Mouse (Mus musculus): ENCODE measurements at regions not wholly inside any gene's neighbourhood (a gene's known extent, or its start where the extent isn't known, plus 50 kb on each side); places are given as distances from the start of the nearest gene placed in this dataset.

DNA sequence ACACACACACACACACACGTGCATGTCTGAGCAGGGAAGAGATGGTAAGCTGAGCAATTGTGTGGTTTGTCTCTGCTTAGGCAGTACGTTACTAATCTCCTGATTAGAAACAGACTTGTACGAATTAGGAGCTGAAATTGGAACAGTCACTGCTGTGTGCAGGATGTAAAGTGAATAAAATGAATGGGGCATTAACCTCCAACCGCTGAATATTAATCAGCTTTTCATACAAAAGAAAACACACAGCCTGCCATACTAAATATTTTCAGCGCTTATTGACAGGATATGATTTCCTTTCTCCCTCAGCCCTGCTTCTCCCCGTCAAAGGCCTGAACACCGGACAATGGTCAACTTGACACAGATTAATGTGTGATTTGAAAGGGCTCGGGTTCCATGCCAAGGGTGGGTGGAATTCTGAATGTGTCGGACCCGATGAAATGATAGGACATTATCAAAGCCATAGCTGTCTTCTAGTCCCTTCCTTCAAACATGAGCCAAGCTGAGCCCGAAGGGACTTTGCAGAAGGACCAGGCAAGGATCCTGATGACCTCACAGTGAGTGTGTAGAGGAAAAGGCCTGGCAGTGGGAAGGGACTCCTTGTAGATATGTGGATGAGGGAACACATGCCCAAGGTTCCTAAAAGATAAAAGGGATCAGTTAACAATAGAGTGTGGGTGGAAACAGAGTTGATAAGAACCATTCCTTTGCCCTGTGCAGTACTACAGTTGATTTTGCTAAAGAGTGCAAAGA is 124.4 kb upstream of the Sox9 start:
- ATAC-seq (ENCODE audit: low FRiP score) = no peak
- Histone ChIP-seq H3K27me3 (no peaks in the 10 kb centered on the region), H3K4me2 (no peak overlapping the region), H3K9ac (no peak overlapping the region), H3K36me3 (replicated peaks) (no peaks in the 10 kb centered on the region), H3K4me1 (peaks cover 9% of the 10 kb centered on the region), H3K27ac (peak overlapping the region; percentile 57; the same call in 1 of the 2 replicates), H3K4me3 (replicated peaks) (no peak overlapping the region), H3K9me3 (no peaks in the 10 kb centered on the region)
- WGBS = 31% methylated on average over 11 of the region's 11 CpGs

DNA sequence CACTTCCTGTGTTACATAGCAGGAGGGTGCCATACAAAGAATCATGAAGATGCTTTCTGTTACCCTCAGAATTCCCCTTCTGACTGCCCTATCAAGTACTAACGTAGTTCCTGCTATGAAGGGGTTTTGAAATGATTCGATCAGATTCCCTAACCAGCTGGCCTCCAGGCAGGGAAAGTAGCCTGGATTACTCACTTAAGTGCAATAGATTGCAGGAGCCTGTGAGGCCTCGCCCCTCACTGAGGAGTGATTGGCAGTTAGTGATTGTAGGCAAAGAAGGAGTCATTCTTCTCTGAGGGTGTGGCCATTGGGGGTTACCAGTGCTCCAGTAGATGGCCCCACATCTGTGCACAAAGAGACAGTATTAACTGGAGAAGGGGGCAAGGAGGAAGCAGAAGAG is 122.1 kb upstream of the Sox9 start:
- H3K27ac ChIP-seq = no peak overlapping the region

DNA sequence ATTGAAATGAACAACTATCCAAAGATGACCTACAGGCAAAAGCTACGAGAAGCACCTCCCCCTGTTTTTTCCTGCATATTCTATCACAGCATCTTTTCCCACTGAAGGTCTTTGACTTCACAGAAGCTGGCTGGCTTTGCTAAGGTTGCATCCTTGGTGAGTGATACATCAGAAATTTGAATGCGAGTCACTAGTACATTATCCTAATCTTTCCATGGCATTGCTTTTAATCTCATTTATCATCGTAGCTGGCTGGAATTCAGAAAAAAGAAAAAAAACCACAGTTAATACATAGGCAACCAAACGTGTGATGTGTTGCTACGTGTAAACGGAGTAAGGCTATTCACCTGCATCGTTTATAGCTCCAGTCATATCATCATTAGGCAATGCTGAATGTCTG is 120.6 kb upstream of the Sox9 start:
- no peaks in the 10 kb centered on the region for H3K27me3 ChIP-seq
- no peak overlapping the region for H3K4me3 ChIP-seq (replicated peaks)
- no peak overlapping the region for H3K9ac ChIP-seq
- 75% methylated on average over 7 of the region's 7 CpGs for WGBS
- no peak overlapping the region for H3K4me2 ChIP-seq
- no peaks in the 10 kb centered on the region for H3K9me3 ChIP-seq
- H3K27ac ChIP-seq = no peak overlapping the region
- H3K4me1 ChIP-seq = peaks cover 9% of the 10 kb centered on the region
- no peak for ATAC-seq (ENCODE audit: low FRiP score)
- H3K36me3 ChIP-seq (replicated peaks) = no peaks in the 10 kb centered on the region

More for the DNA sequence above, 122.1 kb upstream of the Sox9 start:
- WGBS = 70% methylated on average over 3 of the region's 3 CpGs
- no peaks in the 10 kb centered on the region for H3K9me3 ChIP-seq
- H3K4me2 ChIP-seq = no peak overlapping the region
- H3K4me1 ChIP-seq = peaks cover 9% of the 10 kb centered on the region
- no peaks in the 10 kb centered on the region for H3K36me3 ChIP-seq (replicated peaks)
- ATAC-seq (ENCODE audit: low FRiP score) = no peak
- no peak overlapping the region for H3K9ac ChIP-seq
- H3K4me3 ChIP-seq (replicated peaks) = no peak overlapping the region
- no peaks in the 10 kb centered on the region for H3K27me3 ChIP-seq

GRCm38 (mm10) chr11:112667311-112667710 is 114.7 kb upstream of the Sox9 start:
- Histone ChIP-seq H3K9ac (no peak overlapping the region), H3K27ac (no peak overlapping the region), H3K27me3 (no peaks in the 10 kb centered on the region), H3K4me2 (no peak overlapping the region), H3K9me3 (no peaks in the 10 kb centered on the region), H3K36me3 (replicated peaks) (no peaks in the 10 kb centered on the region), H3K4me3 (replicated peaks) (no peak overlapping the region), H3K4me1 (peaks cover 4% of the 10 kb centered on the region; the same call in 1 of the 2 replicates)
- no peak for ATAC-seq (ENCODE audit: low FRiP score)
- WGBS = 80% methylated on average over 7 of the region's 7 CpGs

GRCm38 (mm10) chr11:112672086-112672485 is 109.9 kb upstream of the Sox9 start:
- no peaks in the 10 kb centered on the region for H3K27me3 ChIP-seq
- H3K4me2 ChIP-seq = no peak overlapping the region
- no peak overlapping the region for H3K4me3 ChIP-seq (replicated peaks)
- H3K9ac ChIP-seq = no peak overlapping the region
- H3K9me3 ChIP-seq = no peaks in the 10 kb centered on the region
- no peak overlapping the region for H3K27ac ChIP-seq
- WGBS = 35% methylated on average over 4 of the region's 4 CpGs
- peak; percentile 74; the same call in 1 of the 2 replicates for ATAC-seq (ENCODE audit: low FRiP score)
- H3K36me3 ChIP-seq (replicated peaks) = no peaks in the 10 kb centered on the region
- H3K4me1 ChIP-seq = peaks cover 6% of the 10 kb centered on the region; the same call in 1 of the 2 replicates

DNA sequence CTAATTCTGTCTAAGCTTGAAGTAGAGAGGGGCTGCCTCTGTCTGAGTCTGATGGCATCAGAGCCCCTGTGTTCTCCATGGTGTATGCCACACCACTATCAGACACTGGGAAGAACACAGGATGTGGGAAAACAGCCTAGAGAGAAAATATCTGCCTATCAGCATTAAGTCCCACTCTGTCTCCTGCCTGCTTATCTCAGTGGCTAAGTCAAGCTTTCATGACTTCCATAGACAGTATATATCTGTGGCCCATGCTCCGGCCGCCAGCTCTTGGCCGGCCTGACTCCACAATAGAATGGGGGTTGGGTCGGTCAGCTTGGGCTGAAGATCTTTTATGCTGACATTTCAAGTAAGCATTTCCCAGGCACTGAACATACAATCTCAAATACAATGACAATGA is 92.0 kb upstream of the Sox9 start:
- Histone ChIP-seq H3K4me1 (peaks cover 5% of the 10 kb centered on the region; the same call in 1 of the 2 replicates), H3K36me3 (replicated peaks) (no peaks in the 10 kb centered on the region), H3K9me3 (no peaks in the 10 kb centered on the region), H3K4me2 (no peak overlapping the region), H3K9ac (no peak overlapping the region), H3K27ac (no peak overlapping the region), H3K27me3 (no peaks in the 10 kb centered on the region; the same call in 1 of the 2 replicates), H3K4me3 (replicated peaks) (no peak overlapping the region)
- 88% methylated on average over 4 of the region's 4 CpGs for WGBS
- ATAC-seq (ENCODE audit: low FRiP score) = no peak

DNA sequence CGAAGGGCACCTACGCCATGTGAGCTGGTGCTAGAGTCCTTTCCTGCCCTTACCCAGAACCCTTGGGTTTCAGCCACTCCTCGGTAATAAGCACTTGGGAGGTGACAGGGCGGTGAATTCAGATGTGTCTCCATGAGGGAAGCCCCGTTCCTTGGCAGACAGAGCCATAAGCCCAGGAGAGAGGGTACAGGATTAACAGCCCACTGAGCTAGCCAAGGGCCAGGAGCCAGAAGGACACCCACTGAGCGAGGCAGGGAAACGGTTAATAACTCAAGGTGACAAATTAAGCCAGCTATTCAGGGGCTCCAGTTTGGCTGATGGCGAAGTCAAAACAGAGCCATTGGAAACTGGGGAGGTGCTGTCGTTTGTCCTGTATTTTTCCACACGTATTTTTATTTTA is 75.9 kb upstream of the Sox9 start:
- H3K27me3 ChIP-seq = no peaks in the 10 kb centered on the region
- no peak overlapping the region for H3K9ac ChIP-seq
- H3K4me2 ChIP-seq = no peak overlapping the region
- H3K27ac ChIP-seq = no peak overlapping the region
- H3K9me3 ChIP-seq = no peaks in the 10 kb centered on the region
- H3K4me3 ChIP-seq (replicated peaks) = no peak overlapping the region
- no peak for ATAC-seq (ENCODE audit: low FRiP score)
- peaks cover 21% of the 10 kb centered on the region for H3K4me1 ChIP-seq
- no peaks in the 10 kb centered on the region for H3K36me3 ChIP-seq (replicated peaks)
- 67% methylated on average over 10 of the region's 10 CpGs for WGBS

DNA sequence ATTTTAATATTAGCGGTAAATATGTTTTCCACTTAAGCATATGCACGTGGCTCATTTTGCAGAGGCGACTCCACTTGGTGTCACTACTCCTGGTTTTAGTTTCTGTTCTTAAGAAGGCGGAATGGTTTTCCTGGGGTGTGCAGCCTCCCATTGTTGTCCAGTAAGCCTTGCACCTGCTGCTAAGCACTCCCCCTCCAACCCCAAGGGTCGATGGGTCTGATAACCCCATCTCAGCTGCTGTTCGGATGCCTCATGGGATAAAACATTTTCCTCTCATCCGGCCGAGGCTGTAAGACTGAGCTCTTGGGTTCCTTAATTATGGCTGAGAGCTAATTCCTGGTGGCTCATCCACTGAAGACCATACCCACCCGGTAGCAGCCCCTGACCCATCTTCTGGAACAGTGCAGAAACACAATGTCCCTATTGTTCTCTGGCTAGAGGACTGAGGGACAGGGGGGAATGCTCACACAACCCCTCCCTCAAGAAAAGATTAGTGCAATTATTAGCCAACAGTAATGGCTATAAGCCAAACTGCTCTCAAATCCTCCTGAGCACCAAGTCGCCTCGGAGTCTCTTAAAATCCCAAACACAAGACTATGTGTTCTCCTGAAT is 73.8 kb upstream of the Sox9 start:
- ATAC-seq (ENCODE audit: low FRiP score) = peak; percentile 70
- Histone ChIP-seq H3K27me3 (no peaks in the 10 kb centered on the region), H3K4me2 (peak overlapping the region; percentile 4; the same call in 1 of the 2 replicates), H3K36me3 (replicated peaks) (no peaks in the 10 kb centered on the region), H3K4me3 (replicated peaks) (no peak overlapping the region), H3K27ac (peak overlapping the region; percentile 65), H3K9me3 (no peaks in the 10 kb centered on the region), H3K4me1 (peaks cover 25% of the 10 kb centered on the region), H3K9ac (no peak overlapping the region)
- WGBS = 20% methylated on average over 11 of the region's 11 CpGs

- whole genome bisulfite sequencing = 54% methylated on average over 5 of the region's 5 CpGs
- H3K4me1 ChIP-seq = peaks cover 25% of the 10 kb centered on the region
- H3K4me2 ChIP-seq = no peak overlapping the region
- no peaks in the 10 kb centered on the region for H3K27me3 ChIP-seq
- no peak overlapping the region for H3K9ac ChIP-seq
- no peaks in the 10 kb centered on the region for H3K9me3 ChIP-seq
- ATAC-seq (ENCODE audit: low FRiP score) = no peak
- no peaks in the 10 kb centered on the region for H3K36me3 ChIP-seq (replicated peaks)
- no peak overlapping the region for H3K27ac ChIP-seq
- H3K4me3 ChIP-seq (replicated peaks) = no peak overlapping the region
These were observed 70.4 kb upstream of the Sox9 start for GRCm38 (mm10) chr11:112711656-112712055.

DNA sequence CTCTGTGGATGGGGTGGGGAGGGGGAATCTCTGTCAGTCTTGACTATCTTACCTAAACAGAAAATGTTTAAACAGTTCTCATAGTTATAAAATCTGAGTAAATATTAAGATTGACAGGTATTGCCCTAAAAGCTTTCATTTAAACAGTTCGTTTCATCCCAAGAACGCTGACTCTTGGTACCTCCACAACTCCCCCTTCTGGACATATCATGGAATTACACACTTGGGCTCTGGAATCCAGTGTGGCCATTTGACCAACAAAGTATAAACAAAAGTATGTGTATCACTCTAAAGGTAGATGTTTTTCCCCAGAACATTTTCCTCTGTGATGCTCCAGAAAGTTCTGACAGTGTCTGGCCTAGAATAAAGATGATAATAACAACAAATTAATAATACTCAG is 63.5 kb upstream of the Sox9 start:
- no peak for ATAC-seq (ENCODE audit: low FRiP score)
- Histone ChIP-seq H3K9me3 (peaks cover 3% of the 10 kb centered on the region; the same call in 1 of the 2 replicates), H3K27ac (no peak overlapping the region), H3K4me1 (no peaks in the 10 kb centered on the region), H3K4me2 (no peak overlapping the region), H3K9ac (no peak overlapping the region), H3K36me3 (replicated peaks) (no peaks in the 10 kb centered on the region; the same call in 1 of the 2 replicates), H3K4me3 (replicated peaks) (no peak overlapping the region), H3K27me3 (no peaks in the 10 kb centered on the region)
- 91% methylated on average over 2 of the region's 2 CpGs for WGBS

GRCm38 (mm10) chr11:112720652-112721051 is 61.4 kb upstream of the Sox9 start:
- no peak for ATAC-seq (ENCODE audit: low FRiP score)
- WGBS = 84% methylated on average over 4 of the region's 4 CpGs
- H3K9me3 ChIP-seq = peaks cover 3% of the 10 kb centered on the region; the same call in 1 of the 2 replicates
- H3K4me2 ChIP-seq = no peak overlapping the region
- no peaks in the 10 kb centered on the region for H3K4me1 ChIP-seq
- no peak overlapping the region for H3K27ac ChIP-seq
- H3K4me3 ChIP-seq (replicated peaks) = no peak overlapping the region
- H3K36me3 ChIP-seq (replicated peaks) = no peaks in the 10 kb centered on the region; the same call in 1 of the 2 replicates
- no peaks in the 10 kb centered on the region for H3K27me3 ChIP-seq
- H3K9ac ChIP-seq = no peak overlapping the region

GRCm38 (mm10) chr11:112722936-112723335 is 59.1 kb upstream of the Sox9 start:
- Histone ChIP-seq H3K27me3 (no peaks in the 10 kb centered on the region), H3K27ac (no peak overlapping the region), H3K4me1 (no peaks in the 10 kb centered on the region), H3K9ac (no peak overlapping the region), H3K36me3 (replicated peaks) (no peaks in the 10 kb centered on the region; the same call in 1 of the 2 replicates), H3K9me3 (peaks cover 3% of the 10 kb centered on the region; the same call in 1 of the 2 replicates), H3K4me3 (replicated peaks) (no peak overlapping the region), H3K4me2 (no peak overlapping the region)
- ATAC-seq (ENCODE audit: low FRiP score) = no peak
- 80% methylated on average over 4 of the region's 4 CpGs for WGBS

All from forebrain, embryonic 12.5 days (tissue).